Mouse (Mus musculus) forebrain, embryonic 10.5 days (tissue): ENCODE results near the gene Hdc. TPM values are rescaled to one million over a fixed set of nuclear protein-coding genes. Genes with fewer than 3 reads are reported as not detected.

ENCODE experiments used
- polyA plus RNA-seq: library from polyadenylated mRNA; unstranded; fragments of >200 nt; fragmentation: Nextera tagmentation; extraction: Ambion mirVana; gene quantifications from 2 replicates; pipeline ENCODE4 v1.2.1, GENCODE M21; 2016

The Hdc gene
- polyA plus RNA-seq, 1 experiment from 2014 or later, result 0.31 TPM

Other genes with a start within 250 kb of the Hdc start
- 0.50 and 0.99 TPM in 2 replicates for gene Atp8b4, start 118.6 kb downstream of the Hdc start, polyA plus RNA-seq
- gene Slc27a2, start 66.9 kb downstream of the Hdc start, polyA plus RNA-seq, result 3.1 TPM in 2 replicates
- 77.4 and 77.7 TPM in 2 replicates for gene Gabpb1, start 57.0 kb upstream of the Hdc start, polyA plus RNA-seq
- gene Usp8, start 88.0 kb upstream of the Hdc start, polyA plus RNA-seq, result 40.3 and 44.6 TPM in 2 replicates
- gene Usp50, start 164.2 kb upstream of the Hdc start, polyA plus RNA-seq, result 2.4 TPM in 2 replicates